8 mouse cellular contexts compared by ENCODE assay signal in genomic region chr2:32287923-32288367, GRCm38 (mm10). TPM values are rescaled to one million over a fixed set of nuclear protein-coding genes. Genes with fewer than 3 reads are reported as not detected.
DNase-seq lines count a peak whose midpoint lies in the region; ATAC-seq and TF ChIP-seq lines count a peak whose summit lies in the region.

TSS of gene Swi5 (minus strand) at chr2:32288075.

- TF ChIP-seq EP300 in CH12.LX (IDR thresholded peaks at IDR 0.05; ENCODE audit: low read length) = no peak

- TF ChIP-seq RAD21 in CH12.LX (IDR thresholded peaks at IDR 0.05; ENCODE audit: low read depth, low read length) = no peak

- H3K36me3 ChIP-seq in CH12.LX (replicated peaks in 1 of 2; ENCODE audit: control insufficient read depth in 1 of 2, insufficient read depth in 1 of 2, low read length in 1 of 2) = peaks cover 18 to 45% of the 10 kb centered on the region in 2 experiments
- no peaks in the 10 kb centered on the region; the same call in 1 of the 2 replicates for H3K36me3 ChIP-seq in forebrain, embryonic 11.5 days (ENCODE audit: control insufficient read depth, insufficient read depth, low read length)
- peaks cover 5% of the 10 kb centered on the region; the same call in 1 of the 2 replicates for H3K36me3 ChIP-seq in heart, embryonic 16.5 days (ENCODE audit: control insufficient read depth, insufficient read depth)
- H3K36me3 ChIP-seq in liver, embryonic 15.5 days (replicated peaks) = peaks cover 18% of the 10 kb centered on the region; the same call in 1 of the 2 replicates
- peaks cover 28% of the 10 kb centered on the region for H3K36me3 ChIP-seq in neural tube, embryonic 12.5 days

- WGBS in forebrain, embryonic 11.5 days = under 1% methylated on average over 40 of the region's 41 CpGs
- under 1% methylated on average over 40 of the region's 41 CpGs for WGBS in heart, embryonic 16.5 days
- under 1% methylated on average over 41 of the region's 41 CpGs for WGBS in liver, embryonic 15.5 days (ENCODE audit: insufficient replicate concordance)
- under 1% methylated on average over 40 of the region's 41 CpGs for WGBS in neural tube, embryonic 12.5 days

- no peaks in the 10 kb centered on the region for H3K27me3 ChIP-seq in CH12.LX (replicated peaks)
- H3K27me3 ChIP-seq in forebrain, embryonic 11.5 days (ENCODE audit: control insufficient read depth, insufficient read depth, low read length) = no peaks in the 10 kb centered on the region
- H3K27me3 ChIP-seq in heart, embryonic 16.5 days (ENCODE audit: control insufficient read depth, insufficient read depth, low read length) = no peaks in the 10 kb centered on the region
- H3K27me3 ChIP-seq in liver, embryonic 15.5 days = no peaks in the 10 kb centered on the region
- H3K27me3 ChIP-seq in neural tube, embryonic 12.5 days (replicated peaks) = no peaks in the 10 kb centered on the region

- peaks cover 34% of the 10 kb centered on the region for H3K79me2 ChIP-seq in CH12.LX (replicated peaks; ENCODE audit: control insufficient read depth, extremely low read depth, insufficient read depth, poor library complexity, severe bottlenecking)

- DNase-seq in CH12.LX (ENCODE audit: extremely low read depth) = peak; percentile 99
- peak; percentile 100 for DNase-seq in c-Kit-positive CD71-positive TER-119-negative erythroid progenitor cells, embryonic 14.5 days (ENCODE audit: low read depth)
- DNase-seq in forebrain, embryonic 11.5 days (ENCODE audit: low spot score) = peak; percentile 100
- peak; percentile 99 to 100 for DNase-seq in kidney, postnatal 36 days
- peak; percentile 99 for DNase-seq in telencephalon, adult 2 months (ENCODE audit: low read depth, low spot score)

- peak within 1 kb of the TSS; percentile 85 for H3K4me2 ChIP-seq in CH12.LX (ENCODE audit: insufficient read depth, low read depth, poor library complexity, severe bottlenecking)
- peak within 1 kb of the TSS; percentile 83 for H3K4me2 ChIP-seq in forebrain, embryonic 11.5 days (ENCODE audit: low read depth, low read length, severe bottlenecking)
- H3K4me2 ChIP-seq in heart, embryonic 16.5 days (ENCODE audit: low read depth, low read length) = peak within 1 kb of the TSS; percentile 94
- peak within 1 kb of the TSS; percentile 89 for H3K4me2 ChIP-seq in liver, embryonic 15.5 days
- peak within 1 kb of the TSS; percentile 88 for H3K4me2 ChIP-seq in neural tube, embryonic 12.5 days (replicated peaks)

- dilution Hi-C loops in CH12.LX (cut with MboI; ENCODE audit: extremely low pct_ligation_motif_present, extremely low pct_unique_long_range_greater_than_20kb, low sequenced_read_pairs) = no loop called here

- H3K27ac ChIP-seq in CH12.LX (ENCODE audit: insufficient read depth, low read depth) = no peak within 1 kb of the TSS
- H3K27ac ChIP-seq in forebrain, embryonic 11.5 days (ENCODE audit: low read depth, low read length) = peak within 1 kb of the TSS; percentile 37; the same call in 1 of the 2 replicates
- peak within 1 kb of the TSS; percentile 83 for H3K27ac ChIP-seq in heart, embryonic 16.5 days (ENCODE audit: low read length)
- peak within 1 kb of the TSS; percentile 84 for H3K27ac ChIP-seq in liver, embryonic 15.5 days (replicated peaks)
- peak within 1 kb of the TSS; percentile 32 for H3K27ac ChIP-seq in neural tube, embryonic 12.5 days

- H3K9me3 ChIP-seq in CH12.LX (replicated peaks; ENCODE audit: low read length) = no peaks in the 10 kb centered on the region
- H3K9me3 ChIP-seq in forebrain, embryonic 11.5 days (ENCODE audit: control insufficient read depth, low read length) = no peaks in the 10 kb centered on the region
- H3K9me3 ChIP-seq in heart, embryonic 16.5 days (replicated peaks; ENCODE audit: control insufficient read depth, low read length) = no peaks in the 10 kb centered on the region
- H3K9me3 ChIP-seq in liver, embryonic 15.5 days (replicated peaks) = no peaks in the 10 kb centered on the region
- no peaks in the 10 kb centered on the region for H3K9me3 ChIP-seq in neural tube, embryonic 12.5 days

- peak; percentile 98 for ATAC-seq in forebrain, embryonic 11.5 days (replicated peaks; ENCODE audit: low FRiP score)
- peak; percentile 99 for ATAC-seq in heart, embryonic 16.5 days (replicated peaks; ENCODE audit: extremely low read depth, insufficient read depth, low FRiP score)
- ATAC-seq in liver, embryonic 15.5 days (ENCODE audit: insufficient read depth) = peak; percentile 97
- ATAC-seq in neural tube, embryonic 12.5 days (ENCODE audit: low FRiP score, low read depth) = peak; percentile 98

- peaks cover 4 to 34% of the 10 kb centered on the region in 2 experiments for H3K4me1 ChIP-seq in CH12.LX (ENCODE audit: control insufficient read depth in 1 of 2, insufficient read depth in 2 of 2)
- peaks cover 9% of the 10 kb centered on the region; the same call in 1 of the 2 replicates for H3K4me1 ChIP-seq in forebrain, embryonic 11.5 days (replicated peaks; ENCODE audit: control insufficient read depth, insufficient read depth, low read length)
- peaks cover 22% of the 10 kb centered on the region for H3K4me1 ChIP-seq in heart, embryonic 16.5 days (ENCODE audit: control insufficient read depth, insufficient read depth, low read length)
- peaks cover 37% of the 10 kb centered on the region for H3K4me1 ChIP-seq in liver, embryonic 15.5 days (replicated peaks)
- H3K4me1 ChIP-seq in neural tube, embryonic 12.5 days = peaks cover 17% of the 10 kb centered on the region

- peak; percentile 94 for TF ChIP-seq POLR2A in CH12.LX (IDR thresholded peaks at IDR 0.05; ENCODE audit: low read depth, low read length)

- TF ChIP-seq CTCF in CH12.LX (conservative IDR thresholded peaks at IDR 0.05 in 1 of 2, IDR thresholded peaks at IDR 0.05 in 1 of 2; ENCODE audit: low read depth in 2 of 2, low read length in 2 of 2) = no peak

- peak within 1 kb of the TSS; percentile 74 to 98 (median 76) for H3K4me3 ChIP-seq in CH12.LX (replicated peaks in 1 of 3; ENCODE audit: low read depth in 2 of 3, low read length in 2 of 3, poor library complexity in 1 of 3)
- peak within 1 kb of the TSS; percentile 94 for H3K4me3 ChIP-seq in forebrain, embryonic 11.5 days (ENCODE audit: low read depth, low read length)
- peak within 1 kb of the TSS; percentile 91 for H3K4me3 ChIP-seq in heart, embryonic 16.5 days (ENCODE audit: low read length)
- peak within 1 kb of the TSS; percentile 90 for H3K4me3 ChIP-seq in liver, embryonic 15.5 days (replicated peaks)
- peak within 1 kb of the TSS; percentile 93 for H3K4me3 ChIP-seq in neural tube, embryonic 12.5 days

- in situ Hi-C loops in CH12.LX (cut with MboI; ENCODE audit: low pct_ligation_motif_present, low pct_unique_long_range_greater_than_20kb, low sequenced_read_pairs) = loop anchor here (10.0 kb wide), 1 partner anchor 153 kb away; no protein-coding TSS in a partner anchor

- H3K9ac ChIP-seq in CH12.LX (ENCODE audit: insufficient read depth, low read depth) = peak within 1 kb of the TSS; percentile 89
- H3K9ac ChIP-seq in forebrain, embryonic 11.5 days (ENCODE audit: low read length) = peak within 1 kb of the TSS; percentile 89
- peak within 1 kb of the TSS; percentile 95 for H3K9ac ChIP-seq in heart, embryonic 16.5 days (ENCODE audit: low read length)
- H3K9ac ChIP-seq in liver, embryonic 15.5 days = peak within 1 kb of the TSS; percentile 90
- peak within 1 kb of the TSS; percentile 95 for H3K9ac ChIP-seq in neural tube, embryonic 12.5 days

TF ChIP-seq in CH12.LX, 34 proteins besides CTCF, POLR2A, EP300 and RAD21 (continues in another document):
- TF ChIP-seq POLR2AphosphoS2 (IDR thresholded peaks at IDR 0.05; ENCODE audit: low read depth, low read length) = peak; percentile 58; the same call in 1 of the 2 replicates
- 0 out of 2 replicates have a peak, but pooled peaks have one; percentile 37 for TF ChIP-seq KAT2A (IDR thresholded peaks at IDR 0.05; ENCODE audit: insufficient replicate concordance, low read length)
- no peak for TF ChIP-seq JUND (conservative IDR thresholded peaks at IDR 0.05; ENCODE audit: low read depth, low read length)
- peak; percentile 62; the same call in 1 of the 2 replicates for TF ChIP-seq TCF12 (IDR thresholded peaks at IDR 0.05; ENCODE audit: low read depth, low read length)
- peak; percentile 88 for TF ChIP-seq TBP (conservative IDR thresholded peaks at IDR 0.05; ENCODE audit: low read depth, low read length)
- no peak for TF ChIP-seq RCOR1 (conservative IDR thresholded peaks at IDR 0.05; ENCODE audit: low read depth, low read length)
- TF ChIP-seq JUN (IDR thresholded peaks at IDR 0.05; ENCODE audit: insufficient read depth, low read depth, low read length) = no peak
- peak; percentile 97 for TF ChIP-seq NELFE (IDR thresholded peaks at IDR 0.05; ENCODE audit: low read depth, low read length)
- TF ChIP-seq MAFK (IDR thresholded peaks at IDR 0.05; ENCODE audit: insufficient replicate concordance, low read length) = no peak
- peak; percentile 88 for TF ChIP-seq USF1 (IDR thresholded peaks at IDR 0.05; ENCODE audit: low read depth, low read length)
- TF ChIP-seq SIN3A (IDR thresholded peaks at IDR 0.05; ENCODE audit: low read length) = peak; percentile 24
- TF ChIP-seq NRF1 (IDR thresholded peaks at IDR 0.05; ENCODE audit: low read depth, low read length) = peak; percentile 92
- no peak for TF ChIP-seq UBTF (IDR thresholded peaks at IDR 0.05; ENCODE audit: low read depth, low read length)
- TF ChIP-seq MXI1 (IDR thresholded peaks at IDR 0.05; ENCODE audit: low read depth, low read length) = peak; percentile 62
- TF ChIP-seq MEF2A (IDR thresholded peaks at IDR 0.05; ENCODE audit: borderline replicate concordance, low read depth, low read length) = no peak
- peak; percentile 72 for TF ChIP-seq USF2 (conservative IDR thresholded peaks at IDR 0.05; ENCODE audit: low read depth, low read length)
- TF ChIP-seq MAZ (IDR thresholded peaks at IDR 0.05; ENCODE audit: low read depth, low read length) = peak; percentile 73; the same call in 1 of the 2 replicates
- no peak for TF ChIP-seq CHD1 (IDR thresholded peaks at IDR 0.05; ENCODE audit: low read depth, low read length)
- TF ChIP-seq ZMIZ1 (IDR thresholded peaks at IDR 0.05; ENCODE audit: low read depth, low read length) = peak; percentile 93
- TF ChIP-seq MYC (IDR thresholded peaks at IDR 0.05; ENCODE audit: low read depth, low read length) = peak; percentile 76
- TF ChIP-seq SMC3 (IDR thresholded peaks at IDR 0.05; ENCODE audit: low read depth, low read length) = no peak
- TF ChIP-seq HCFC1 (IDR thresholded peaks at IDR 0.05; ENCODE audit: low read depth, low read length) = peak; percentile 76

RNA-seq across cellular contexts. Expression of gene Swi5, which starts in this region (rescaled TPM):
- 295 and 327 TPM in 2 replicates for total RNA-seq in CH12.LX (2012; rRNA removed)
- 437 and 491 TPM in 2 replicates for total RNA-seq in CH12.LX (2014; rRNA removed)
- polyA plus RNA-seq in CH12.LX (2012; ENCODE audit: insufficient read length, low read depth) = 344 and 410 TPM in 2 replicates
- 345 and 373 TPM in 2 replicates for polyA plus RNA-seq in forebrain, embryonic 11.5 days (2014; fragmentation: Nextera tagmentation; extraction: Ambion mirVana)
- 305 and 327 TPM in 2 replicates for polyA plus RNA-seq in heart, embryonic 16.5 days (2015; fragmentation: Nextera tagmentation; extraction: Ambion mirVana)
- 156 and 158 TPM in 2 replicates for polyA plus RNA-seq in liver, embryonic 15.5 days (2015; fragmentation: Nextera tagmentation; extraction: Ambion mirVana)
- 351 and 444 TPM in 2 replicates for polyA plus RNA-seq in neural tube, embryonic 12.5 days (2016; fragmentation: Nextera tagmentation; extraction: Ambion mirVana)
